Comparison of ENCODE assay signal across 8 mouse cellular contexts in genomic region chr11:120236114-120236437, GRCm38 (mm10). TPM values are rescaled to one million over a fixed set of nuclear protein-coding genes. Genes with fewer than 3 reads are reported as not detected.
DNase-seq lines count a peak whose midpoint lies in the region; ATAC-seq and TF ChIP-seq lines count a peak whose summit lies in the region.

No protein-coding gene starts in this region.

- H3K9ac ChIP-seq in neural tube, embryonic 11.5 days (ENCODE audit: low read length): peak overlapping the region; percentile 100
- H3K9ac ChIP-seq in limb, embryonic 14.5 days (ENCODE audit: low read depth, low read length, severe bottlenecking): peak overlapping the region; percentile 99
- peak overlapping the region; percentile 84 for H3K9ac ChIP-seq in stomach, embryonic 14.5 days (replicated peaks; ENCODE audit: low read depth, low read length)

- peak overlapping the region; percentile 49 for H3K4me3 ChIP-seq in erythroblast, embryonic 14.5 days (replicated peaks)
- H3K4me3 ChIP-seq in neural tube, embryonic 11.5 days (ENCODE audit: low read depth, low read length): peak overlapping the region; percentile 97
- H3K4me3 ChIP-seq in limb, embryonic 14.5 days (replicated peaks; ENCODE audit: low read length): peak overlapping the region; percentile 83
- peak overlapping the region; percentile 67 for H3K4me3 ChIP-seq in stomach, embryonic 14.5 days (ENCODE audit: low read depth, low read length)

- ATAC-seq in erythroblast, adult 5-6 weeks (replicated peaks; ENCODE audit: low FRiP score, poor library complexity, severe bottlenecking): no peak
- no peak for ATAC-seq in neural tube, embryonic 11.5 days (ENCODE audit: insufficient read depth, low FRiP score, low TSS enrichment)
- no peak for ATAC-seq in limb, embryonic 14.5 days (ENCODE audit: low FRiP score, low read depth)
- no peak for ATAC-seq in stomach, embryonic 14.5 days (ENCODE audit: insufficient number of reproducible peaks, insufficient read depth, low FRiP score, low read depth)
- no peak for ATAC-seq in megakaryocyte progenitor cell, adult 5-6 weeks (replicated peaks; ENCODE audit: poor library complexity)

- WGBS in neural tube, embryonic 11.5 days: 1% methylated on average over 13 of the region's 13 CpGs
- 0% methylated on average over 12 of the region's 13 CpGs for WGBS in limb, embryonic 14.5 days
- WGBS in stomach, embryonic 14.5 days: under 1% methylated on average over 13 of the region's 13 CpGs

- no peak for DNase-seq in neural tube, embryonic 11.5 days (ENCODE audit: low spot score)
- no peak for DNase-seq in neural tube, embryonic 10.5 days (ENCODE audit: extremely low spot score, low spot score)
- no peak for DNase-seq in limb, embryonic 14.5 days (ENCODE audit: low spot score)
- DNase-seq in layer of hippocampus, postnatal 36 days: no peak

- H3K36me3 ChIP-seq in erythroblast, embryonic 14.5 days (ENCODE audit: control insufficient read depth): no peaks in the 10 kb centered on the region
- H3K36me3 ChIP-seq in neural tube, embryonic 11.5 days (ENCODE audit: control insufficient read depth, insufficient read depth, low read length): no peaks in the 10 kb centered on the region
- H3K36me3 ChIP-seq in limb, embryonic 14.5 days (ENCODE audit: control insufficient read depth, insufficient read depth, low read length): 0 out of 2 replicates have a peak, but pooled peaks cover 10% of the 10 kb centered on the region
- no peaks in the 10 kb centered on the region for H3K36me3 ChIP-seq in stomach, embryonic 14.5 days (ENCODE audit: control insufficient read depth, insufficient read depth, low read length)

- H3K27me3 ChIP-seq in erythroblast, embryonic 14.5 days (ENCODE audit: control insufficient read depth): peaks cover 100% of the 10 kb centered on the region
- no peaks in the 10 kb centered on the region for H3K27me3 ChIP-seq in neural tube, embryonic 11.5 days (ENCODE audit: control insufficient read depth, insufficient read depth, low read length)
- no peaks in the 10 kb centered on the region for H3K27me3 ChIP-seq in limb, embryonic 14.5 days (ENCODE audit: control insufficient read depth, insufficient read depth, low read length)
- no peaks in the 10 kb centered on the region for H3K27me3 ChIP-seq in stomach, embryonic 14.5 days (ENCODE audit: control insufficient read depth, insufficient read depth, low read length)

- peak overlapping the region; percentile 98 for H3K27ac ChIP-seq in neural tube, embryonic 11.5 days (ENCODE audit: low read depth, low read length)
- H3K27ac ChIP-seq in limb, embryonic 14.5 days (replicated peaks; ENCODE audit: low read depth, low read length): peak overlapping the region; percentile 83
- H3K27ac ChIP-seq in stomach, embryonic 14.5 days (ENCODE audit: low read length): peak overlapping the region; percentile 83

- H3K9me3 ChIP-seq in erythroblast, embryonic 14.5 days (ENCODE audit: control insufficient read depth, low read length): peaks cover 8% of the 10 kb centered on the region; the same call in 1 of the 2 replicates
- H3K9me3 ChIP-seq in neural tube, embryonic 11.5 days (ENCODE audit: control insufficient read depth, low read length): no peaks in the 10 kb centered on the region
- H3K9me3 ChIP-seq in limb, embryonic 14.5 days (ENCODE audit: control insufficient read depth, low read length): no peaks in the 10 kb centered on the region
- H3K9me3 ChIP-seq in stomach, embryonic 14.5 days (ENCODE audit: control insufficient read depth, low read depth, low read length): no peaks in the 10 kb centered on the region

- peaks cover 54% of the 10 kb centered on the region for H3K4me1 ChIP-seq in erythroblast, embryonic 14.5 days (ENCODE audit: control insufficient read depth)
- H3K4me1 ChIP-seq in neural tube, embryonic 11.5 days (ENCODE audit: control insufficient read depth, insufficient read depth, low read length): peaks cover 35% of the 10 kb centered on the region
- H3K4me1 ChIP-seq in limb, embryonic 14.5 days (ENCODE audit: control insufficient read depth, insufficient read depth, low read length): peaks cover 36% of the 10 kb centered on the region
- peaks cover 34% of the 10 kb centered on the region for H3K4me1 ChIP-seq in stomach, embryonic 14.5 days (ENCODE audit: control insufficient read depth, insufficient read depth, low read length)

- H3K4me2 ChIP-seq in neural tube, embryonic 11.5 days (ENCODE audit: low read depth): peak overlapping the region; percentile 99
- peak overlapping the region; percentile 96 for H3K4me2 ChIP-seq in limb, embryonic 14.5 days (replicated peaks; ENCODE audit: low read depth, low read length, severe bottlenecking)
- H3K4me2 ChIP-seq in stomach, embryonic 14.5 days (replicated peaks; ENCODE audit: low read depth, low read length): peak overlapping the region; percentile 98

- no peak for TF ChIP-seq POLR2A in limb, embryonic 14.5 days (IDR thresholded peaks at IDR 0.05; ENCODE audit: borderline replicate concordance, extremely low read depth, insufficient read depth, insufficient read length)

RNA-seq across cellular contexts. Expression of gene Bahcc1, which starts 3.3 kb away (rescaled TPM):
- polyA plus RNA-seq in erythroblast, embryonic 14.5 days (2012): 0.17 and 0.21 TPM in 2 replicates
- 2.1 and 3.3 TPM in 2 replicates for total RNA-seq in erythroblast, adult 5-6 weeks (2015; ENCODE audit: low replicate concordance)
- total RNA-seq in erythroblast, adult 5-6 weeks (2017; ENCODE audit: low replicate concordance): 0.84 and 2.0 TPM in 2 replicates
- 19.7 and 22.7 TPM in 2 replicates for polyA plus RNA-seq in neural tube, embryonic 11.5 days (2014; fragmentation: Nextera tagmentation; extraction: Ambion mirVana)
- 22.9 and 28.3 TPM in 2 replicates for polyA plus RNA-seq in limb, embryonic 14.5 days (2012; rRNA removed)
- polyA plus RNA-seq in limb, embryonic 14.5 days (2014; fragmentation: Nextera tagmentation; extraction: Ambion mirVana): 14.0 and 14.9 TPM in 2 replicates
- 12.2 and 13.4 TPM in 2 replicates for polyA plus RNA-seq in stomach, embryonic 14.5 days (2014; fragmentation: Nextera tagmentation; extraction: Ambion mirVana)
- total RNA-seq in layer of hippocampus, postnatal 36 days (2021): 10 to 100 TPM; 19.6 to 20.0 TPM
- 12.1 and 17.2 TPM in 2 replicates for total RNA-seq in megakaryocyte progenitor cell, adult 5-6 weeks (2015)
- total RNA-seq in megakaryocyte progenitor cell, adult 5-6 weeks (2017): 3.9 and 5.4 TPM in 2 replicates

Comparison
In these comparisons a context has a peak if more than half of its experiments do, and no peak if none do; other contexts are left out.
1. RNA of gene Bahcc1, which starts 3.3 kb away (polyA plus RNA-seq): 14.0 to 28.3 TPM in limb, embryonic 14.5 days, 19.7 to 22.7 TPM in neural tube, embryonic 11.5 days and 12.2 to 13.4 TPM in stomach, embryonic 14.5 days; 0.17 to 0.21 TPM in erythroblast, embryonic 14.5 days; every median in the first group is over 10 times any median in the second.
2. Peak in every context shown above with its lines, with median percentiles within 50 percentile points of each other: H3K4me3 ChIP-seq, H3K27ac ChIP-seq, H3K4me2 ChIP-seq and H3K9ac ChIP-seq.